Mouse (Mus musculus) kidney, adult 2 months (tissue): Measurements from ENCODE around the gene Ptgr2. TPM values are rescaled to one million over a fixed set of nuclear protein-coding genes. Genes with fewer than 3 reads are reported as not detected.
"Not testable (repeated sequence)": the region's sequence is repeated elsewhere in the genome, so short reads cannot be mapped to it uniquely, and the experiment has no call there.

Experiments
- DNase-seq: peaks from one replicate; pipeline ENCODE4 v3.0.0; 2021
- H3K27ac ChIP-seq: fragments of 200-500 bp; 2 replicates; pipeline ENCODE4 v1.5.1; 2012; ENCODE audit warnings: low read depth, low read length, control low read depth, inconsistent platforms; ENCODE audit not compliant: insufficient read depth
- H3K27me3 ChIP-seq: fragments of 200-500 bp; replicated peaks from 2 replicates; pipeline ENCODE4 v1.6.1; 2012; ENCODE audit warnings: mild to moderate bottlenecking, moderate library complexity, low read length, inconsistent platforms; ENCODE audit not compliant: control insufficient read depth, insufficient read depth
- H3K36me3 ChIP-seq: fragments of 200-500 bp; 2 replicates; pipeline ENCODE4 v1.6.1; 2012; ENCODE audit warnings: mild to moderate bottlenecking, moderate library complexity, low read length, inconsistent platforms; ENCODE audit not compliant: control insufficient read depth, insufficient read depth
- H3K4me1 ChIP-seq: fragments of 200-500 bp; 2 replicates; pipeline ENCODE4 v1.6.1; 2011; ENCODE audit warnings: low read length; ENCODE audit not compliant: control insufficient read depth, insufficient read depth
- H3K4me3 ChIP-seq: fragments of 200-500 bp; 2 replicates; pipeline ENCODE4 v1.5.1; 2011; ENCODE audit warnings: mild to moderate bottlenecking, low read depth, low read length, control low read depth; ENCODE audit not compliant: insufficient read depth
- CTCF ChIP-seq: fragments of 200-500 bp; conservative IDR thresholded peaks from 2 replicates; pipeline ENCODE4 v1.5.1; 2011; ENCODE audit warnings: low read depth, mild to moderate bottlenecking, control low read depth, low read length, moderate library complexity, mixed read lengths; ENCODE audit not compliant: insufficient read depth, insufficient read length
- POLR2A ChIP-seq: fragments of 200-500 bp; IDR thresholded peaks from one replicate; pipeline ENCODE4 v1.6.1; 2011; ENCODE audit warnings: low read depth, low read length, control low read depth
- WGBS: fragments of 180-500 bp; shearing (Covaris S2); methylation state at CpG from one replicate; pipeline ENCODE4 v1.1.7; 2018; 5-methylcytosine and 5-hydroxymethylcytosine counted together
- polyA plus RNA-seq: library from polyadenylated mRNA; depleted of rRNA; stranded (reverse); fragments of >200 nt; gene quantifications from 2 replicates; pipeline ENCODE4 v1.2.3, GENCODE M21; 2012; rRNA removed

The Ptgr2 gene
- polyA plus RNA-seq, 1 experiment: 50.5 TPM

DNA sequence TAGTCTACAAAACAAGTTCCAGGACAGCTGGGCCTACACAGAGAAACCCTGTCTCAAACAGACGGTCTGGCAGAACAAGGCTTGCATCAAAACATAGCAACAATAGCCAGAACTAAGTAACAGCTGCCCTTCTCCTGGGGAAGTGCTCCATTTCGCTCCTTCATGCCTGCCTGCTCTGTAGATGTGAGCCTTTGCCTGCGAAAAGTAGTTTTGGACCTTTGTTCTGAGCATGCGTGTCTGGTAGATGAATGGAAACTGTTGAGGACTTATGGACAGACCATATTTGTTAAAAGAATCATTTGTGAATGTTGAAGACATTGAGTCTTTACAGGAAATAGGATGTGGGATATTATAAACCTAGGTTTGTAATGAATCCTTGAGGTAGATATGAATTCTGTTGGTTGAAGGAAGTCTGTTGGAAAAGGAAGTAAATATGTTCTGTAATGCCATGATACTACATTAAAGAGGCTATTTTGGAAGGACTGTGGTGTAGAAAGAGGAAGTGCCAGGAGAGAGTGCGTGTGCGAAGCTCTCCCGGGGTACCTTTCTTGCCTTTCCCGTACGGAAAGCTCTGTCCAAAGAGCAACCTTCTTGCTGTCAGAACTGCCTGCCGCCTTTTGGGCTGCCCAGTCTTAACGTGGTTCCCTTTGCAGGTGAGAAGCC lies 52.1 kb downstream of the Ptgr2 start:
- H3K27ac ChIP-seq: no peak overlapping the region
- H3K36me3 ChIP-seq: peaks cover 7% of the 10 kb centered on the region
- TF ChIP-seq CTCF: no peak
- no peak for TF ChIP-seq POLR2A
- no peaks in the 10 kb centered on the region for H3K27me3 ChIP-seq
- no peak for DNase-seq
- no peaks in the 10 kb centered on the region for H3K4me1 ChIP-seq
- WGBS: 89% methylated on average over 11 of the region's 11 CpGs
- H3K4me3 ChIP-seq: no peak overlapping the region

DNA sequence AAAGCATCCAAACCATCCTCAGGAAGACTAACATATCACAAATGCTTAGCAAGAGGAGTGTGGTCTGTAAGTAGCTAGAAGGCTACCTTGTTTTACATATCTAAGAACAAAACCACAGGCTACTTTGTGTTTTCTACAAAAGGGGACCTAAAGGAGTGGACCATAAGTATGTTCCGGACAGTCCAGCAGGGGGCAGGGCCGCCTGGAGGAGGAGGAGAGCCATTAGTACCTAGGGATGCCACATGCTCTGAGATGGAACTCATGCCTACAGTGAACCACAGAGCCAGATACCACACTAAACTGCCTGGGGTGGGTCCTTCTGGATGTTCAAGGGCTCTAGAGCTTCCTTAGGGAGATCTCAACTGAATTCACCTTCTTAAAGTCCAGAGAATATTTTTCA lies 62.2 kb downstream of the Ptgr2 start:
- H3K4me1 ChIP-seq: 0 out of 2 replicates have a peak, but pooled peaks cover under 1% of the 10 kb centered on the region
- H3K4me3 ChIP-seq: no peak overlapping the region
- peak; percentile 47 for DNase-seq
- no peaks in the 10 kb centered on the region for H3K27me3 ChIP-seq
- H3K36me3 ChIP-seq: peaks cover 2% of the 10 kb centered on the region; the same call in 1 of the 2 replicates
- WGBS: 36% methylated on average over 2 of the region's 2 CpGs
- H3K27ac ChIP-seq: no peak overlapping the region
- no peak for TF ChIP-seq POLR2A
- TF ChIP-seq CTCF: peak; percentile 73

DNA sequence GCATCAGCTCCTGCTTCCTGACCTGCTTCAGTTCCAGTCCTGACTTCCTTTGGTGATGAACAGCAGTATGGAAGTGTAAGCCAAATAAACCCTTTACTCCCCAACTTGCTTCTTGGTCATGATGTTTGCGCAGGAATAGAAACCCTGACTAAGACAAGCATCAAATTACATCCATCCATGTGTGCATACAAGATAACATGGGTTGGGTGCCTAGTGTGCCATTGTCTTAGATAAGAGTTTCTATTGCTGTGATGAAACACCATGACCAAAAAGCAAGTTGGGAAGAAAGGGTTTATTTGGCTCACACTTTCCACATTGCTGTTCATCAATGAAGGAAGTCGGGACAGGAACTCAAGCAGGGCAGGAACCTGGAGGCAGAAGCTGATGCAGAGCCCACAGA lies 73.7 kb downstream of the Ptgr2 start:
- H3K4me1 ChIP-seq, DNase-seq, H3K27ac ChIP-seq, H3K4me3 ChIP-seq, H3K27me3 ChIP-seq, H3K36me3 ChIP-seq: not testable (repeated sequence)
- WGBS: 79% methylated on average over 2 of the region's 2 CpGs

DNA sequence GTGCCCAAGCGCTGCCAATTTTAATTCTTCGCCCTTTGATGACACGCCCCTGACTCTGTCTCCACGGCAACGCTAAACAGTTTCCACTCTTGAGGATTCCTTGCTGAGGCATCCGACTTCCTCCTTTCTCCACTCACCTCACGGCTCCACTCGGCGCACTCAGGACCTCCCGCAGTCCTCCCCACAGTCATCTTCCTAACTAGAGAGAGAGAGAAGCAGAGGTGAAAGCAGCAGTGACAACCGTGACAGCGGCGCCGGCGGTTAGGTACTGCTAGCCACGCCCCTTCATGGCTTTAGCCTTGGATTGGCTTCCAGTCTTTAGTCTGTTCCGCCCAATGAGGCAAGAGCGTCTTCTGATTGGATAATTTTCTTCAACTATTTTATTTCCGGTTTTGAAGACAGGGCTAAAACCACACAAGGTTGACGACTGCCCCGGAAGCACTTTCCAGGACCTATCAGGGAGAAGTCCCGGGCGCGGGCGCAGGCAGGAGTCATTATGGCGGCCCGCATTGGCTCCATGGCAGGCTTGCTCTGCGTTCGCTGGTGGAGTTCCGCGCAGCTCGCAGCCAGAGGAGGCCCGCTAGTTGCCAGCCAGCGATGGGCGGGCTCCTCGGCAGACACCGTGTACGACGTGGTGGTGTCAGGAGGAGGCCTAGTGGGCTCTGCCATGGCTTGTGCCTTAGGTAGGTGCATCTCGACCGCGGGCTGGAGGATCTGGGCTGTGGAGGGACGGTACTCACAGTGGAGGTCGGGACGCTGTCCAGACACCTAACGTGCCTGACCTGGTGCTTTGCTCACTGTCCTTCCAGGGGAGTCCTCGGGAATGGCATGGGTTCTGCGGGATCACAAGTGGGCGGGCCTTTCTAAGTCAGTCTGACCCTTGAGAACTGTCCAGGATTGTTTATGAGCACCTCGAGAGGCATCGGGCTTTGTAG lies 76.8 kb downstream of the Ptgr2 start, which contains the start of the genes Coq6 and Fam161b:
Gene Coq6, plus strand, starts transcription at position 103 of the 935 bp plus-strand sequence.
Gene Fam161b, minus strand, starts transcription at position 279 of the 935 bp plus-strand sequence.
- DNase-seq: peak; percentile 99
- Histone ChIP-seq H3K27me3 (no peaks in the 10 kb centered on the region), H3K36me3 (no peaks in the 10 kb centered on the region), H3K4me3 (peak within 1 kb of the TSS; percentile 100), H3K27ac (peak within 1 kb of the TSS; percentile 3; the same call in 1 of the 2 replicates), H3K4me1 (no peaks in the 10 kb centered on the region; the same call in 1 of the 2 replicates)
- no peak for TF ChIP-seq CTCF
- TF ChIP-seq POLR2A: peak; percentile 13
- WGBS: under 1% methylated on average over 51 of the region's 51 CpGs

DNA sequence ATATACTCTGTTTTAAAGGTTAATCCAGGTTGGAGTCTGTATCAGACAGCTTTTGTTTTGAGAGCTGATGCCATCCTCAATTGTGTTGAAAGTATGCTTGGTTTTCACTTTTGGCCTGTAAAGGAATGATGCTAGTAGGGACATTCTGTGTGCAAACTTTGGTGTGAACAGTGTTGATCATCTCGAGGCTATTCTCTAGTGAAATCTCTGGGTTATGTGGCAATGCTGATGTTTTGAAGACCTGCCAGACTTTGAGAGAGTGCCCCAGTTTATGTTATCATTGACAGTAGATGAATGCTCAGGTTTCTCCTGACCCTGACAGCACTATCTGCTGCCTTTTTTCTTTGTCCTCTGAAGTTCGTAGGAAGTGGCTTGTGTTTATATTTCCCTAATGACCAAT lies 77.8 kb downstream of the Ptgr2 start:
- Histone ChIP-seq H3K36me3 (no peaks in the 10 kb centered on the region), H3K4me1 (no peaks in the 10 kb centered on the region; the same call in 1 of the 2 replicates), H3K27me3 (no peaks in the 10 kb centered on the region), H3K27ac (no peak overlapping the region), H3K4me3 (no peak overlapping the region; the same call in 1 of the 2 replicates)
- no peak for TF ChIP-seq CTCF
- TF ChIP-seq POLR2A: no peak
- no peak for DNase-seq
- WGBS: 19% methylated on average over 2 of the region's 2 CpGs

DNA sequence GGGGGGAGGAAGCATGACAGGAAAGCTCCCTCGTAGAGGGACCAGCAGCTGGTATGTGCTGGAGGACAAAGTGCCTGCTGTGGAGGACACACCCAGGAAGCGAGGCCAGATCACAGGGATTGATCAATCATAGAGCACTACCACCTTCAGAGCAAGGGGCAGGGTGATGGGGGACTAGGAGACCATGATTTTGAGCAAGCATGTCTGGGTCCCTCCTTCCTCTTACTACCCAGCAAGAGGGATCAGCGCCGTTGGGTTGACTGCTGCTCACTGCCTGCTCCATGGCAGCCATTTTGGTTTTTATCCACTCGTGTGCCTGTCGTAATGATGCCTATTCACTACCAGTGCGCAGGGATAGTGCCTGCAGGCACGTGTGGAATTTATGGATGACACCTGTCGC lies 79.3 kb downstream of the Ptgr2 start:
- 75% methylated on average over 9 of the region's 9 CpGs for WGBS
- no peak for DNase-seq
- Histone ChIP-seq H3K27ac (no peak overlapping the region), H3K4me3 (no peak overlapping the region), H3K36me3 (no peaks in the 10 kb centered on the region), H3K27me3 (no peaks in the 10 kb centered on the region), H3K4me1 (no peaks in the 10 kb centered on the region; the same call in 1 of the 2 replicates)
- TF ChIP-seq CTCF (no peak), POLR2A (no peak)

DNA sequence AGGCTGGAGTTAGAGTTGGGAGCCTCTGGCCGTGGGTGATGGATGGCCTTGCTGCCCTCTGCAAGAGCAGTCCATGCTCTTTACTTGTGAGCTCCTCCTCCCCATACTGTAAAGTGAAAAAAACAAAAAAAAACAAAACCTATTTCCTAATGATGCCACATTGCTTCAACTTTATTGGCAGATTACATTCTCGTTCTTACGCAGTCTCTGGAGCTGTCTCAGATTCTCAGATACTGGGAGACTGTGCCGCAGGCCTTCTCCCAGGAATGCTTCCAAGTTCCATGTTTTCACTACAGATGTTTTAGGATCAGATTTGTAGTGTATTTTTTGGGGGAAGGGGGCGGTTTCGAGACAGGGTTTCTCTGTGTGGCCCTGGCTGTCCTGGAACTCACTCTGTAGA lies 80.1 kb downstream of the Ptgr2 start:
- Histone ChIP-seq H3K27ac (no peak overlapping the region), H3K36me3 (no peaks in the 10 kb centered on the region), H3K27me3 (no peaks in the 10 kb centered on the region), H3K4me1 (no peaks in the 10 kb centered on the region; the same call in 1 of the 2 replicates), H3K4me3 (no peak overlapping the region)
- no peak for DNase-seq
- 94% methylated on average over 6 of the region's 6 CpGs for WGBS
- TF ChIP-seq POLR2A (no peak), CTCF (no peak)

Other genes with a start within 250 kb of the Ptgr2 start
- gene Acot4, start 246.9 kb upstream of the Ptgr2 start, polyA plus RNA-seq: 47.8 and 63.5 TPM in 2 replicates
- gene Gm49366, start 246.3 kb upstream of the Ptgr2 start, polyA plus RNA-seq: 0.35 TPM in 1 of 2 replicates, not detected in the other
- 30.7 and 37.0 TPM in 2 replicates for gene Acot3, start 233.1 kb upstream of the Ptgr2 start, polyA plus RNA-seq
- 0.12 and 0.16 TPM in 2 replicates for gene Acot5, start 215.9 kb upstream of the Ptgr2 start, polyA plus RNA-seq
- 6.9 and 7.1 TPM in 2 replicates for gene Acot6, start 184.6 kb upstream of the Ptgr2 start, polyA plus RNA-seq
- 5.0 and 6.3 TPM in 2 replicates for gene Dnal1, start 170.9 kb upstream of the Ptgr2 start, polyA plus RNA-seq
- 0.05 TPM in 1 of 2 replicates, not detected in the other for gene Pnma1, start 136.7 kb upstream of the Ptgr2 start, polyA plus RNA-seq
- gene Elmsan1, start 66.4 kb upstream of the Ptgr2 start, polyA plus RNA-seq: 6.7 and 7.4 TPM in 2 replicates
- gene Zfp410, start 31.6 kb downstream of the Ptgr2 start, polyA plus RNA-seq: 18.8 and 23.8 TPM in 2 replicates
- 47.7 and 51.2 TPM in 2 replicates for gene Coq6, start 76.4 kb downstream of the Ptgr2 start, polyA plus RNA-seq
- gene Fam161b, start 76.6 kb downstream of the Ptgr2 start, polyA plus RNA-seq: 1.2 and 1.3 TPM in 2 replicates
- gene Entpd5, start 123.8 kb downstream of the Ptgr2 start, polyA plus RNA-seq: 100 and 111 TPM in 2 replicates
- 0.46 and 0.58 TPM in 2 replicates for gene Bbof1, start 123.8 kb downstream of the Ptgr2 start, polyA plus RNA-seq
- 5.6 and 6.2 TPM in 2 replicates for gene Rnf113a2, start 132.0 kb downstream of the Ptgr2 start, polyA plus RNA-seq
- 245 and 297 TPM in 2 replicates for gene Aldh6a1, start 165.8 kb downstream of the Ptgr2 start, polyA plus RNA-seq
- 21.6 and 26.3 TPM in 2 replicates for gene Lin52, start 166.2 kb downstream of the Ptgr2 start, polyA plus RNA-seq